Mouse (Mus musculus): ENCODE data around the gene Fmod.

The Fmod gene

GRCm38 (mm10) chr1:134095033-134095612 is 58.1 kb downstream of the Fmod start:
- no peak for DNase-seq (ENCODE audit: low read depth, low spot score)

- DNase-seq (ENCODE audit: low read depth, low spot score): no peak
These were observed 58.7 kb downstream of the Fmod start for GRCm38 (mm10) chr1:134095721-134096120.

GRCm38 (mm10) chr1:134096264-134096934 is 59.3 kb downstream of the Fmod start:
- no peak for DNase-seq (ENCODE audit: low read depth, low spot score)

GRCm38 (mm10) chr1:134097080-134097855 is 60.2 kb downstream of the Fmod start:
- DNase-seq (ENCODE audit: low read depth, low spot score): no peak
